Mouse (Mus musculus) embryonic facial prominence, embryonic 10.5 days (tissue): ENCODE results near the gene Ddx56. TPM values are rescaled to one million over a fixed set of nuclear protein-coding genes. Genes with fewer than 3 reads are reported as not detected.

ENCODE experiments used
- DNase-seq: peaks from one replicate; pipeline ENCODE4 v3.0.0-alpha.2; 2017; ENCODE audit warnings: low spot score
- H3K27ac ChIP-seq: fragments of 300-500 bp; sonication (generic); replicated peaks from 2 replicates; pipeline ENCODE4 v1.5.1; 2016; ENCODE audit warnings: mild to moderate bottlenecking
- H3K27me3 ChIP-seq: fragments of 300-500 bp; sonication (generic); replicated peaks from 2 replicates; pipeline ENCODE4 v1.6.1; 2016; ENCODE audit warnings: low read depth, mild to moderate bottlenecking; ENCODE audit not compliant: poor library complexity, severe bottlenecking
- H3K36me3 ChIP-seq: fragments of 300-500 bp; sonication (generic); replicated peaks from 2 replicates; pipeline ENCODE4 v1.6.1; 2016; ENCODE audit warnings: mild to moderate bottlenecking, moderate library complexity
- H3K4me1 ChIP-seq: fragments of 300-500 bp; sonication (generic); 2 replicates; pipeline ENCODE4 v1.6.1; 2016
- H3K4me3 ChIP-seq: fragments of 300-500 bp; sonication (generic); 2 replicates; pipeline ENCODE4 v1.5.1; 2016; ENCODE audit warnings: mild to moderate bottlenecking, moderate library complexity
- H3K9me3 ChIP-seq: fragments of 300-500 bp; sonication (generic); 2 replicates; pipeline ENCODE4 v1.6.1; 2016; ENCODE audit warnings: mild to moderate bottlenecking
- WGBS: fragments of 180-500 bp; shearing (Covaris S2); methylation state at CpG from one replicate; pipeline ENCODE4 v1.1.7; 2016; 5-methylcytosine and 5-hydroxymethylcytosine counted together
- polyA plus RNA-seq: library from polyadenylated mRNA; unstranded; fragments of >200 nt; fragmentation: Nextera tagmentation; extraction: Ambion mirVana; gene quantifications from 2 replicates; pipeline ENCODE4 v1.2.1, GENCODE M21; 2016

Gene Ddx56
- polyA plus RNA-seq, 1 experiment from 2014 or later = 128 TPM

GRCm38 (mm10) chr11:6291401-6292115 lies 24.0 kb upstream of the Ddx56 start, which contains the start of gene Ogdh:
Ogdh (plus strand) TSS chr11:6291633.
- peaks cover 14% of the 10 kb centered on the region for H3K4me1 ChIP-seq
- H3K4me3 ChIP-seq = peak within 1 kb of the TSS; percentile 86
- WGBS = under 1% methylated on average over 77 of the region's 77 CpGs
- H3K9me3 ChIP-seq = no peaks in the 10 kb centered on the region
- H3K27ac ChIP-seq = peak within 1 kb of the TSS; percentile 93
- peaks cover 10% of the 10 kb centered on the region; the same call in 1 of the 2 replicates for H3K27me3 ChIP-seq
- 0 out of 2 replicates have a peak, but pooled peaks cover under 1% of the 10 kb centered on the region for H3K36me3 ChIP-seq
- peak; percentile 98 for DNase-seq

GRCm38 (mm10) chr11:6290883-6291282 lies 23.3 kb upstream of the Ddx56 start:
- peaks cover 10% of the 10 kb centered on the region; the same call in 1 of the 2 replicates for H3K27me3 ChIP-seq
- WGBS = 30% methylated on average over 3 of the region's 3 CpGs
- DNase-seq = peak; percentile 10
- peaks cover 14% of the 10 kb centered on the region for H3K4me1 ChIP-seq
- peak overlapping the region; percentile 86 for H3K4me3 ChIP-seq
- no peaks in the 10 kb centered on the region for H3K36me3 ChIP-seq
- peak overlapping the region; percentile 93 for H3K27ac ChIP-seq
- no peaks in the 10 kb centered on the region for H3K9me3 ChIP-seq

GRCm38 (mm10) chr11:6290138-6290537 lies 22.6 kb upstream of the Ddx56 start:
- DNase-seq = no peak
- WGBS = 93% methylated on average over 3 of the region's 3 CpGs
- H3K4me3 ChIP-seq = no peak overlapping the region
- H3K27ac ChIP-seq = no peak overlapping the region
- peaks cover 14% of the 10 kb centered on the region for H3K4me1 ChIP-seq
- no peaks in the 10 kb centered on the region for H3K9me3 ChIP-seq
- H3K27me3 ChIP-seq = peaks cover 10% of the 10 kb centered on the region; the same call in 1 of the 2 replicates
- H3K36me3 ChIP-seq = no peaks in the 10 kb centered on the region

GRCm38 (mm10) chr11:6282940-6283339 lies 15.4 kb upstream of the Ddx56 start:
- DNase-seq = no peak
- H3K4me1 ChIP-seq = no peaks in the 10 kb centered on the region
- no peak overlapping the region for H3K27ac ChIP-seq
- WGBS = 88% methylated on average over 3 of the region's 3 CpGs
- H3K27me3 ChIP-seq = no peaks in the 10 kb centered on the region
- H3K9me3 ChIP-seq = 0 out of 2 replicates have a peak, but pooled peaks cover 9% of the 10 kb centered on the region
- no peak overlapping the region for H3K4me3 ChIP-seq
- H3K36me3 ChIP-seq = no peaks in the 10 kb centered on the region

- WGBS = 78% methylated on average over 3 of the region's 3 CpGs
- DNase-seq = no peak
Measured at GRCm38 (mm10) chr11:6276466-6276865, 8.9 kb upstream of the Ddx56 start.

GRCm38 (mm10) chr11:6275094-6275484 lies 7.5 kb upstream of the Ddx56 start:
- Histone ChIP-seq H3K36me3 (peaks cover 32% of the 10 kb centered on the region), H3K9me3 (0 out of 2 replicates have a peak, but pooled peaks cover 1% of the 10 kb centered on the region), H3K4me3 (peak overlapping the region; percentile 71), H3K27ac (peak overlapping the region; percentile 88), H3K4me1 (peaks cover 22% of the 10 kb centered on the region), H3K27me3 (no peaks in the 10 kb centered on the region)
- WGBS = 24% methylated on average over 7 of the region's 7 CpGs
- DNase-seq = no peak

More at GRCm38 (mm10) chr11:6276466-6276865, 8.9 kb upstream of the Ddx56 start:
- Histone ChIP-seq H3K27me3 (no peaks in the 10 kb centered on the region), H3K4me1 (peaks cover 22% of the 10 kb centered on the region), H3K36me3 (peaks cover 20% of the 10 kb centered on the region), H3K27ac (no peak overlapping the region), H3K9me3 (0 out of 2 replicates have a peak, but pooled peaks cover 9% of the 10 kb centered on the region), H3K4me3 (no peak overlapping the region)

GRCm38 (mm10) chr11:6274387-6275093 lies 7.0 kb upstream of the Ddx56 start, which contains the start of gene Tmed4:
Tmed4 (minus strand) TSS chr11:6274870.
- under 1% methylated on average over 39 of the region's 39 CpGs for WGBS
- Histone ChIP-seq H3K9me3 (no peaks in the 10 kb centered on the region), H3K27ac (peak within 1 kb of the TSS; percentile 88), H3K4me3 (peak within 1 kb of the TSS; percentile 71), H3K36me3 (peaks cover 37% of the 10 kb centered on the region), H3K4me1 (peaks cover 22% of the 10 kb centered on the region), H3K27me3 (no peaks in the 10 kb centered on the region)
- DNase-seq = peak; percentile 97

- Histone ChIP-seq H3K4me1 (peaks cover 22% of the 10 kb centered on the region), H3K4me3 (peak overlapping the region; percentile 71), H3K9me3 (no peaks in the 10 kb centered on the region), H3K36me3 (peaks cover 43% of the 10 kb centered on the region), H3K27ac (peak overlapping the region; percentile 88), H3K27me3 (no peaks in the 10 kb centered on the region)
- 73% methylated on average over 11 of the region's 11 CpGs for WGBS
- DNase-seq = no peak
Measured at GRCm38 (mm10) chr11:6273607-6274006, 6.0 kb upstream of the Ddx56 start.

GRCm38 (mm10) chr11:6266621-6267020 lies 951 bp downstream of the Ddx56 start:
- WGBS = 73% methylated on average over 9 of the region's 9 CpGs
- H3K36me3 ChIP-seq = peaks cover 77% of the 10 kb centered on the region
- peak overlapping the region; percentile 84 for H3K27ac ChIP-seq
- H3K9me3 ChIP-seq = no peaks in the 10 kb centered on the region
- H3K4me3 ChIP-seq = peak overlapping the region; percentile 98
- H3K27me3 ChIP-seq = no peaks in the 10 kb centered on the region
- H3K4me1 ChIP-seq = peaks cover 12% of the 10 kb centered on the region
- no peak for DNase-seq

GRCm38 (mm10) chr11:6261434-6262082 lies 6.0 kb downstream of the Ddx56 start:
- no peak overlapping the region for H3K4me3 ChIP-seq
- H3K36me3 ChIP-seq = peaks cover 100% of the 10 kb centered on the region
- H3K4me1 ChIP-seq = peaks cover 4% of the 10 kb centered on the region
- WGBS = 82% methylated on average over 10 of the region's 10 CpGs
- no peak overlapping the region for H3K27ac ChIP-seq
- H3K27me3 ChIP-seq = no peaks in the 10 kb centered on the region
- DNase-seq = peak; percentile 82
- no peaks in the 10 kb centered on the region for H3K9me3 ChIP-seq

GRCm38 (mm10) chr11:6259413-6259812 lies 8.2 kb downstream of the Ddx56 start:
- no peak for DNase-seq
- H3K36me3 ChIP-seq = peaks cover 80% of the 10 kb centered on the region
- no peaks in the 10 kb centered on the region for H3K27me3 ChIP-seq
- H3K9me3 ChIP-seq = no peaks in the 10 kb centered on the region
- no peak overlapping the region for H3K27ac ChIP-seq
- H3K4me1 ChIP-seq = no peaks in the 10 kb centered on the region
- 96% methylated on average over 7 of the region's 7 CpGs for WGBS
- H3K4me3 ChIP-seq = no peak overlapping the region

- no peak overlapping the region for H3K27ac ChIP-seq
- DNase-seq = no peak
- no peaks in the 10 kb centered on the region for H3K9me3 ChIP-seq
- WGBS = 72% methylated on average over 6 of the region's 6 CpGs
- H3K4me1 ChIP-seq = no peaks in the 10 kb centered on the region
- H3K27me3 ChIP-seq = no peaks in the 10 kb centered on the region
- H3K4me3 ChIP-seq = no peak overlapping the region
- peaks cover 52% of the 10 kb centered on the region for H3K36me3 ChIP-seq
Measured at GRCm38 (mm10) chr11:6256490-6257072, 11.0 kb downstream of the Ddx56 start.
